Mouse (Mus musculus): Measurements from ENCODE around the gene Samd15.

- TF ChIP-seq CTCF (IDR thresholded peaks at IDR 0.05; ENCODE audit: extremely low read depth, insufficient read length, insufficient replicate concordance, low read depth, low read length) = no peak
- TF ChIP-seq POLR2A (IDR thresholded peaks at IDR 0.05; ENCODE audit: low read depth, low read length) = no peak
Observed at GRCm38 (mm10) chr12:87238632-87239031, 39.1 kb downstream of the Samd15 start, which contains the start of gene Noxred1.
